Comparison of ENCODE assay signal across 8 mouse cellular contexts in genomic region chr9:51985493-51986099, GRCm38 (mm10). TPM values are rescaled to one million over a fixed set of nuclear protein-coding genes. Genes with fewer than 3 reads are reported as not detected.
DNase-seq lines count a peak whose midpoint lies in the region; ATAC-seq lines count a peak whose summit lies in the region.

No protein-coding gene starts in this region.

- DNase-seq in hindbrain, embryonic 11.5 days (ENCODE audit: low spot score) = no peak
- DNase-seq in brain, embryonic 18.5 days (ENCODE audit: low read depth, low spot score) = peak; percentile 68
- DNase-seq in kidney, postnatal 10 days = peak; percentile 15
- DNase-seq in lung, postnatal 10 days = peak; percentile 33
- no peak for DNase-seq in cerebellum, adult 8-10 months

- no peak overlapping the region for H3K4me2 ChIP-seq in hindbrain, embryonic 16.5 days (ENCODE audit: low read length)
- no peak overlapping the region for H3K4me2 ChIP-seq in hindbrain, embryonic 11.5 days (replicated peaks; ENCODE audit: low read depth, low read length)

- WGBS in hindbrain, embryonic 16.5 days = 62% methylated on average over 11 of the region's 11 CpGs
- WGBS in hindbrain, embryonic 11.5 days = 86% methylated on average over 11 of the region's 11 CpGs

- no peak overlapping the region for H3K27ac ChIP-seq in hindbrain, embryonic 16.5 days (ENCODE audit: low read depth, low read length)
- H3K27ac ChIP-seq in hindbrain, embryonic 11.5 days (ENCODE audit: low read depth, low read length) = no peak overlapping the region

- H3K4me1 ChIP-seq in hindbrain, embryonic 16.5 days (ENCODE audit: control insufficient read depth, insufficient read depth, low read depth, low read length) = no peaks in the 10 kb centered on the region
- H3K4me1 ChIP-seq in hindbrain, embryonic 11.5 days (replicated peaks; ENCODE audit: control insufficient read depth, insufficient read depth, low read length) = no peaks in the 10 kb centered on the region

- H3K4me3 ChIP-seq in hindbrain, embryonic 16.5 days (ENCODE audit: low read length) = no peak overlapping the region
- no peak overlapping the region for H3K4me3 ChIP-seq in hindbrain, embryonic 11.5 days (ENCODE audit: low read depth, low read length)

- ATAC-seq in hindbrain, embryonic 16.5 days = peak; percentile 72
- no peak for ATAC-seq in hindbrain, embryonic 11.5 days (ENCODE audit: low FRiP score)
- no peak for ATAC-seq in megakaryocyte progenitor cell, adult 5-6 weeks (replicated peaks; ENCODE audit: poor library complexity)
- ATAC-seq in megakaryocyte-erythroid progenitor cell, adult 5-6 weeks (replicated peaks; ENCODE audit: low FRiP score, low TSS enrichment, poor library complexity, severe bottlenecking) = no peak

- H3K36me3 ChIP-seq in hindbrain, embryonic 16.5 days (ENCODE audit: control insufficient read depth, insufficient read depth, low read length) = no peaks in the 10 kb centered on the region
- H3K36me3 ChIP-seq in hindbrain, embryonic 11.5 days (ENCODE audit: control insufficient read depth, insufficient read depth, low read length) = no peaks in the 10 kb centered on the region

- H3K9ac ChIP-seq in hindbrain, embryonic 16.5 days (ENCODE audit: low read depth, low read length) = no peak overlapping the region; the same call in 1 of the 2 replicates
- H3K9ac ChIP-seq in hindbrain, embryonic 11.5 days (ENCODE audit: low read depth, low read length) = no peak overlapping the region

- H3K27me3 ChIP-seq in hindbrain, embryonic 16.5 days (replicated peaks; ENCODE audit: control insufficient read depth, insufficient read depth, low read length) = no peaks in the 10 kb centered on the region
- H3K27me3 ChIP-seq in hindbrain, embryonic 11.5 days (ENCODE audit: control insufficient read depth, insufficient read depth, low read length) = no peaks in the 10 kb centered on the region

- H3K9me3 ChIP-seq in hindbrain, embryonic 16.5 days (ENCODE audit: control insufficient read depth, low read length) = no peaks in the 10 kb centered on the region
- no peaks in the 10 kb centered on the region for H3K9me3 ChIP-seq in hindbrain, embryonic 11.5 days (ENCODE audit: control insufficient read depth, low read length)

RNA-seq across cellular contexts. Expression of gene Fdx1, which starts 22.2 kb away (rescaled TPM):
- 38.7 and 46.7 TPM in 2 replicates for polyA plus RNA-seq in hindbrain, embryonic 16.5 days (2015; fragmentation: Nextera tagmentation; extraction: Ambion mirVana)
- 53.0 and 55.3 TPM in 2 replicates for polyA plus RNA-seq in hindbrain, embryonic 11.5 days (2014; fragmentation: Nextera tagmentation; extraction: Ambion mirVana)
- 25.7 and 30.4 TPM in 2 replicates for total RNA-seq in megakaryocyte progenitor cell, adult 5-6 weeks (2015)
- total RNA-seq in megakaryocyte progenitor cell, adult 5-6 weeks (2017) = 4.7 and 7.0 TPM in 2 replicates
- total RNA-seq in megakaryocyte-erythroid progenitor cell, adult 5-6 weeks (2014; fragmentation: Nextera tagmentation) = 16.5 and 18.1 TPM in 2 replicates
- total RNA-seq in megakaryocyte-erythroid progenitor cell, adult 5-6 weeks (2017) = 1.3 and 10.6 TPM in 2 replicates

Comparison
In these comparisons a context has a peak if more than half of its experiments do, and no peak if none do; other contexts are left out.
1. DNase-seq: peak in brain, embryonic 18.5 days (single experiment), kidney, postnatal 10 days (single experiment) and lung, postnatal 10 days (single experiment); none in hindbrain, embryonic 11.5 days (single experiment) and cerebellum, adult 8-10 months (single experiment).